Mouse (Mus musculus): ENCODE data around the gene Maip1.

- TF ChIP-seq CTCF (IDR thresholded peaks at IDR 0.05; ENCODE audit: low read depth) (no peak), EP300 (IDR thresholded peaks at IDR 0.05; ENCODE audit: low read depth) (no peak)
Measured at GRCm38 (mm10) chr1:57460305-57460940, 54.3 kb downstream of the Maip1 start.
